Mouse (Mus musculus) layer of hippocampus, adult 2 months (tissue): ENCODE measurements around the gene Nhsl1. TPM values are rescaled to one million over a fixed set of nuclear protein-coding genes. Genes with fewer than 3 reads are reported as not detected.

Experiments used
- DNase-seq, 2 experiments: peaks; one replicate each; pipeline ENCODE4 v3.0.0; 2022; ENCODE audit warnings: low spot score in 2 of 2
- H3K27ac ChIP-seq: fragments of 200-600 bp; 2 replicates; pipeline ENCODE4 v1.8.1; 2022
- H3K4me3 ChIP-seq: fragments of 200-600 bp; 2 replicates; pipeline ENCODE4 v1.8.1; 2022; ENCODE audit warnings: mild to moderate bottlenecking
- CTCF ChIP-seq: fragments of 200-600 bp; conservative IDR thresholded peaks from 2 replicates; pipeline ENCODE4 v1.8.1; 2022; ENCODE audit warnings: antibody characterized with exemption, mild to moderate bottlenecking, moderate library complexity
- total RNA-seq, 2 experiments: library from RNA; stranded (reverse); gene quantifications; 2 replicates each; pipeline ENCODE4 v1.2.3; 2021

Gene Nhsl1
- total RNA-seq, 2 experiments from 2014 or later: 47.5 to 51.6 TPM

GRCm38 (mm10) chr10:18329096-18330038, 10.6 kb downstream of the Nhsl1 start:
- peak overlapping the region; percentile 71 for H3K27ac ChIP-seq
- DNase-seq: no peak
- no peak for TF ChIP-seq CTCF
- peak overlapping the region; percentile 28 for H3K4me3 ChIP-seq

GRCm38 (mm10) chr10:18330445-18330844, 11.7 kb downstream of the Nhsl1 start:
- TF ChIP-seq CTCF: no peak
- Histone ChIP-seq H3K27ac (no peak overlapping the region), H3K4me3 (no peak overlapping the region)
- DNase-seq: no peak

- no peak for DNase-seq
- Histone ChIP-seq H3K4me3 (no peak overlapping the region), H3K27ac (no peak overlapping the region)
- TF ChIP-seq CTCF: no peak
Measured at GRCm38 (mm10) chr10:18333575-18333974, 14.8 kb downstream of the Nhsl1 start.

GRCm38 (mm10) chr10:18334176-18334575, 15.4 kb downstream of the Nhsl1 start:
- no peak overlapping the region for H3K4me3 ChIP-seq
- no peak for TF ChIP-seq CTCF
- H3K27ac ChIP-seq: no peak overlapping the region
- no peak for DNase-seq

GRCm38 (mm10) chr10:18334734-18335133, 15.9 kb downstream of the Nhsl1 start:
- Histone ChIP-seq H3K4me3 (no peak overlapping the region), H3K27ac (no peak overlapping the region)
- TF ChIP-seq CTCF: no peak
- no peak for DNase-seq

- no peak for DNase-seq
- TF ChIP-seq CTCF: no peak
- no peak overlapping the region for H3K4me3 ChIP-seq
- H3K27ac ChIP-seq: no peak overlapping the region
Measured at GRCm38 (mm10) chr10:18337725-18338124, 18.9 kb downstream of the Nhsl1 start.

- H3K27ac ChIP-seq: no peak overlapping the region
- no peak overlapping the region for H3K4me3 ChIP-seq
- TF ChIP-seq CTCF: no peak
- no peak for DNase-seq
Measured at GRCm38 (mm10) chr10:18339386-18339785, 20.6 kb downstream of the Nhsl1 start.

- Histone ChIP-seq H3K4me3 (no peak overlapping the region), H3K27ac (no peak overlapping the region)
- no peak for DNase-seq
- TF ChIP-seq CTCF: no peak
Measured at GRCm38 (mm10) chr10:18340930-18341329, 22.1 kb downstream of the Nhsl1 start.

GRCm38 (mm10) chr10:18341444-18342196, 22.8 kb downstream of the Nhsl1 start:
- no peak for TF ChIP-seq CTCF
- no peak overlapping the region for H3K4me3 ChIP-seq
- no peak overlapping the region for H3K27ac ChIP-seq
- no peak for DNase-seq

- no peak overlapping the region; the same call in 1 of the 2 replicates for H3K27ac ChIP-seq
- no peak for TF ChIP-seq CTCF
- no peak overlapping the region for H3K4me3 ChIP-seq
- DNase-seq: no peak
Measured at GRCm38 (mm10) chr10:18347231-18347630, 28.4 kb downstream of the Nhsl1 start.

- TF ChIP-seq CTCF: no peak
- no peak overlapping the region for H3K4me3 ChIP-seq
- H3K27ac ChIP-seq: no peak overlapping the region
- DNase-seq: no peak
Measured at GRCm38 (mm10) chr10:18350781-18351180, 32.0 kb downstream of the Nhsl1 start.

GRCm38 (mm10) chr10:18352937-18353336, 34.2 kb downstream of the Nhsl1 start:
- no peak overlapping the region for H3K27ac ChIP-seq
- no peak for DNase-seq
- TF ChIP-seq CTCF: no peak
- no peak overlapping the region for H3K4me3 ChIP-seq

GRCm38 (mm10) chr10:18354103-18354502, 35.3 kb downstream of the Nhsl1 start:
- H3K27ac ChIP-seq: no peak overlapping the region
- TF ChIP-seq CTCF: no peak
- DNase-seq: no peak
- H3K4me3 ChIP-seq: no peak overlapping the region
